ENCODE assay signal across 20 mouse cellular contexts in genomic region chr5:127473706-127474105, GRCm38 (mm10).
DNase-seq lines count a peak whose midpoint lies in the region; ATAC-seq and TF ChIP-seq lines count a peak whose summit lies in the region.
"Had no signal": no experiment of that assay in that cellular context is flagged by ENCODE, and none has a peak within 500 bp of the region (broad histone marks: within the 10 kb centered on the region; RNA-seq: fewer than 3 reads in every experiment).

No protein-coding gene starts in this region.

- H3K4me1 ChIP-seq in lung, embryonic 14.5 days (ENCODE audit: insufficient read depth): no peaks in the 10 kb centered on the region
- no peaks in the 10 kb centered on the region for H3K4me1 ChIP-seq in lung, adult 2 months (ENCODE audit: control insufficient read depth, insufficient read depth, low read length)
- peaks cover 36% of the 10 kb centered on the region for H3K4me1 ChIP-seq in embryonic facial prominence, embryonic 10.5 days
- H3K4me1 ChIP-seq: megakaryocyte, embryonic 14.5 days had no signal

- H3K9ac ChIP-seq in lung, embryonic 14.5 days: no peak overlapping the region
- H3K9ac ChIP-seq: embryonic facial prominence, embryonic 12.5 days; hindbrain, embryonic 13.5 days; limb, embryonic 12.5 days; liver, postnatal 0 days had no signal

- WGBS in lung, embryonic 14.5 days: 46% methylated on average over 1 of the region's 2 CpGs
- 28% methylated on average over 2 of the region's 2 CpGs for WGBS in lung, adult 2 months
- WGBS in embryonic facial prominence, embryonic 10.5 days: 35% methylated on average over 2 of the region's 2 CpGs

- H3K27ac ChIP-seq in lung, embryonic 14.5 days (ENCODE audit: low read depth): no peak overlapping the region
- no peak overlapping the region for H3K27ac ChIP-seq in embryonic facial prominence, embryonic 10.5 days (replicated peaks)
- H3K27ac ChIP-seq: embryonic facial prominence, embryonic 12.5 days; gastrocnemius, adult 2 months; hindbrain, embryonic 13.5 days; layer of hippocampus, adult 2 months; limb, embryonic 12.5 days had no signal

- H3K27me3 ChIP-seq in lung, embryonic 14.5 days (ENCODE audit: insufficient read depth, low read length): no peaks in the 10 kb centered on the region
- no peaks in the 10 kb centered on the region; the same call in 1 of the 2 replicates for H3K27me3 ChIP-seq in embryonic facial prominence, embryonic 10.5 days (replicated peaks; ENCODE audit: low read depth, poor library complexity, severe bottlenecking)
- H3K27me3 ChIP-seq: embryonic facial prominence, embryonic 12.5 days; limb, embryonic 12.5 days; megakaryocyte, embryonic 14.5 days had no signal

- no peaks in the 10 kb centered on the region for H3K9me3 ChIP-seq in lung, embryonic 14.5 days (ENCODE audit: low read depth, low read length)
- no peaks in the 10 kb centered on the region for H3K9me3 ChIP-seq in embryonic facial prominence, embryonic 10.5 days
- H3K9me3 ChIP-seq: embryonic facial prominence, embryonic 12.5 days; hindbrain, embryonic 13.5 days; limb, embryonic 12.5 days had no signal

- no peak for ATAC-seq in CD4-positive, CD25-positive, alpha-beta regulatory T cell, adult 4 months
- no peak for ATAC-seq in lung, embryonic 14.5 days (ENCODE audit: insufficient read depth)
- no peak for ATAC-seq in inflammation-experienced regulatory T-cells, adult 6 months
- ATAC-seq: liver, postnatal 0 days had no signal

- no peak overlapping the region for H3K4me3 ChIP-seq in lung, embryonic 14.5 days (ENCODE audit: low read depth, low read length)
- no peak overlapping the region for H3K4me3 ChIP-seq in lung, adult 2 months (replicated peaks; ENCODE audit: extremely low read depth, low read depth, low read length)
- H3K4me3 ChIP-seq in embryonic facial prominence, embryonic 10.5 days: no peak overlapping the region
- H3K4me3 ChIP-seq: embryonic facial prominence, embryonic 12.5 days; gastrocnemius, adult 2 months; hindbrain, embryonic 13.5 days; layer of hippocampus, adult 2 months; limb, embryonic 12.5 days; megakaryocyte, embryonic 14.5 days had no signal

- TF ChIP-seq POLR2A in lung, adult 2 months (IDR thresholded peaks at IDR 0.05; ENCODE audit: borderline replicate concordance, extremely low read depth, low read depth, low read length): no peak

- no peak for TF ChIP-seq CTCF in lung, embryonic 14.5 days (IDR thresholded peaks at IDR 0.05; ENCODE audit: low read depth)
- TF ChIP-seq CTCF in lung, adult 2 months (IDR thresholded peaks at IDR 0.05; ENCODE audit: insufficient read depth, low read length): no peak

- H3K36me3 ChIP-seq in lung, embryonic 14.5 days (ENCODE audit: insufficient read depth): no peaks in the 10 kb centered on the region
- no peaks in the 10 kb centered on the region for H3K36me3 ChIP-seq in embryonic facial prominence, embryonic 10.5 days (replicated peaks)
- H3K36me3 ChIP-seq: embryonic facial prominence, embryonic 12.5 days; hindbrain, embryonic 13.5 days; limb, embryonic 12.5 days had no signal

- no peak overlapping the region for H3K4me2 ChIP-seq in lung, embryonic 14.5 days
- H3K4me2 ChIP-seq: embryonic facial prominence, embryonic 12.5 days; hindbrain, embryonic 13.5 days; limb, embryonic 12.5 days; liver, embryonic 11.5 days had no signal

- peak; percentile 15 for DNase-seq in CD4-positive, CD25-positive, alpha-beta regulatory T cell, adult 2 months (ENCODE audit: low read depth, low spot score)
- peak; percentile 41 for DNase-seq in lung, embryonic 14.5 days
- no peak for DNase-seq in lung, adult 2 months
- peak; percentile 59 to 76 for DNase-seq in cerebellum, adult 18-20 months
- peak; percentile 77 to 81 for DNase-seq in cerebellum, postnatal 14 days
- no peak for DNase-seq in embryonic facial prominence, embryonic 10.5 days (ENCODE audit: low spot score)
- DNase-seq: adrenal gland, postnatal 25 days; gastrocnemius, adult 2 months; kidney, adult 2 months; kidney, postnatal 10 days; liver, postnatal 0 days; right cerebral cortex, postnatal 14 days had no signal

Comparison
In these comparisons a context has a peak if more than half of its experiments do, and no peak if none do; other contexts are left out.
1. DNase-seq: peak in CD4-positive, CD25-positive, alpha-beta regulatory T cell, adult 2 months (single experiment), lung, embryonic 14.5 days (single experiment), cerebellum, adult 18-20 months (2 of 2) and cerebellum, postnatal 14 days (2 of 2); none in lung, adult 2 months (single experiment) and embryonic facial prominence, embryonic 10.5 days (single experiment).